Mouse (Mus musculus) layer of hippocampus, adult 2 months (tissue): ENCODE results near the gene Syt16. TPM values are rescaled to one million over a fixed set of nuclear protein-coding genes. Genes with fewer than 3 reads are reported as not detected.
A peak's percentile ranks its signal among the peaks of the same experiment; 100 is the strongest.

Experiments
- DNase-seq, 2 experiments: peaks; one replicate each; pipeline ENCODE4 v3.0.0; 2022; ENCODE audit warnings: low spot score in 2 of 2
- H3K27ac ChIP-seq: fragments of 200-600 bp; 2 replicates; pipeline ENCODE4 v1.8.1; 2022
- H3K4me3 ChIP-seq: fragments of 200-600 bp; 2 replicates; pipeline ENCODE4 v1.8.1; 2022; ENCODE audit warnings: mild to moderate bottlenecking
- CTCF ChIP-seq: fragments of 200-600 bp; conservative IDR thresholded peaks from 2 replicates; pipeline ENCODE4 v1.8.1; 2022; ENCODE audit warnings: antibody characterized with exemption, mild to moderate bottlenecking, moderate library complexity
- total RNA-seq, 2 experiments: library from RNA; stranded (reverse); gene quantifications; 2 replicates each; pipeline ENCODE4 v1.2.3; 2021

Syt16 gene
- total RNA-seq, 2 experiments from 2014 or later: 51.5 to 56.6 TPM

GRCm38 (mm10) chr12:74024912-74025311 lies 27.5 kb downstream of the Syt16 start:
- no peak for DNase-seq
- peak; percentile 54 for TF ChIP-seq CTCF
- Histone ChIP-seq H3K27ac (no peak overlapping the region), H3K4me3 (no peak overlapping the region)

- Histone ChIP-seq H3K27ac (no peak overlapping the region), H3K4me3 (no peak overlapping the region)
- no peak for TF ChIP-seq CTCF
- no peak for DNase-seq
Observed at GRCm38 (mm10) chr12:74043225-74043624, 45.8 kb downstream of the Syt16 start.

- DNase-seq: peak in 1 of 2 experiments; percentile 32
- no peak overlapping the region for H3K4me3 ChIP-seq
- no peak overlapping the region for H3K27ac ChIP-seq
- TF ChIP-seq CTCF: no peak
Observed at GRCm38 (mm10) chr12:74043755-74044154, 46.3 kb downstream of the Syt16 start.

GRCm38 (mm10) chr12:74044241-74044640 lies 46.8 kb downstream of the Syt16 start:
- no peak overlapping the region for H3K4me3 ChIP-seq
- no peak for DNase-seq
- TF ChIP-seq CTCF: no peak
- 0 out of 2 replicates have a peak overlapping the region, but pooled peaks have one; percentile 23 for H3K27ac ChIP-seq

GRCm38 (mm10) chr12:74055336-74055931 lies 58.0 kb downstream of the Syt16 start:
- peak; percentile 96 for TF ChIP-seq CTCF
- Histone ChIP-seq H3K4me3 (no peak overlapping the region), H3K27ac (peak overlapping the region; percentile 72)
- peak; percentile 92 to 93 for DNase-seq

- no peak overlapping the region for H3K4me3 ChIP-seq
- peak overlapping the region; percentile 72; the same call in 1 of the 2 replicates for H3K27ac ChIP-seq
- DNase-seq: no peak
- TF ChIP-seq CTCF: no peak
Observed at GRCm38 (mm10) chr12:74056162-74056561, 58.7 kb downstream of the Syt16 start.

GRCm38 (mm10) chr12:74062547-74062946 lies 65.1 kb downstream of the Syt16 start:
- no peak for TF ChIP-seq CTCF
- Histone ChIP-seq H3K27ac (no peak overlapping the region), H3K4me3 (no peak overlapping the region)
- DNase-seq: no peak

GRCm38 (mm10) chr12:74068912-74069311 lies 71.5 kb downstream of the Syt16 start:
- no peak for DNase-seq
- TF ChIP-seq CTCF: no peak
- Histone ChIP-seq H3K27ac (no peak overlapping the region), H3K4me3 (no peak overlapping the region)

- Histone ChIP-seq H3K27ac (peak overlapping the region; percentile 56), H3K4me3 (no peak overlapping the region)
- no peak for DNase-seq
- no peak for TF ChIP-seq CTCF
Observed at GRCm38 (mm10) chr12:74075590-74075989, 78.1 kb downstream of the Syt16 start.

GRCm38 (mm10) chr12:74076091-74076490 lies 78.6 kb downstream of the Syt16 start:
- H3K4me3 ChIP-seq: no peak overlapping the region
- no peak for TF ChIP-seq CTCF
- H3K27ac ChIP-seq: peak overlapping the region; percentile 56; the same call in 1 of the 2 replicates
- DNase-seq: peak in 1 of 2 experiments; percentile 47

- no peak for TF ChIP-seq CTCF
- peak in 1 of 2 experiments; percentile 32 for DNase-seq
- Histone ChIP-seq H3K27ac (peak overlapping the region; percentile 56), H3K4me3 (no peak overlapping the region)
Observed at GRCm38 (mm10) chr12:74081122-74081521, 83.7 kb downstream of the Syt16 start.

- no peak for TF ChIP-seq CTCF
- no peak for DNase-seq
- Histone ChIP-seq H3K27ac (no peak overlapping the region), H3K4me3 (no peak overlapping the region)
Observed at GRCm38 (mm10) chr12:74084389-74084788, 86.9 kb downstream of the Syt16 start.

- TF ChIP-seq CTCF: no peak
- Histone ChIP-seq H3K4me3 (no peak overlapping the region), H3K27ac (no peak overlapping the region)
- no peak for DNase-seq
Observed at GRCm38 (mm10) chr12:74087086-74087485, 89.6 kb downstream of the Syt16 start.
